ENCODE assay signal across 21 mouse cellular contexts in genomic region chr1:173322249-173322627, GRCm38 (mm10). TPM values are rescaled to one million over a fixed set of nuclear protein-coding genes. Genes with fewer than 3 reads are reported as not detected.
"Had no signal": no experiment of that assay in that cellular context is flagged by ENCODE, and none has a peak within 500 bp of the region (broad histone marks: within the 10 kb centered on the region; RNA-seq: fewer than 3 reads in every experiment).

No protein-coding gene starts in this region.

- DNase-seq: kidney, postnatal 14 days; left cerebral cortex, postnatal 4 days; lung, adult 18-20 months; lung, postnatal 36 days; thymus, adult 18-20 months; thymus, postnatal 14 days had no signal

RNA-seq across cellular contexts. Expression of gene Ackr1, which starts 11.3 kb away (rescaled TPM):
- total RNA-seq: megakaryocyte progenitor cell, adult 5-6 weeks had no signal

RNA-seq across cellular contexts. Expression of gene Mptx2, which starts 44.7 kb away (rescaled TPM):
- total RNA-seq: layer of hippocampus, adult 8-10 months; layer of hippocampus, postnatal 14 days; left cerebral cortex, adult 18-20 months; left cerebral cortex, postnatal 10 days; left cerebral cortex, postnatal 4 days; liver, adult 2 months; megakaryocyte progenitor cell, adult 5-6 weeks; midbrain, postnatal 0 days had no signal
- polyA plus RNA-seq: kidney, embryonic 15.5 days; limb, embryonic 13.5 days; liver, adult 2 months; liver, embryonic 14.5 days; lung, embryonic 16.5 days; midbrain, embryonic 13.5 days; midbrain, postnatal 0 days; neural tube, embryonic 11.5 days; stomach, postnatal 0 days had no signal

RNA-seq across cellular contexts. Expression of gene Cadm3, which starts 45.3 kb away (rescaled TPM):
- total RNA-seq: megakaryocyte progenitor cell, adult 5-6 weeks had no signal

RNA-seq across cellular contexts. Expression of gene Olfr418, which starts 56.4 kb away (rescaled TPM):
- total RNA-seq: layer of hippocampus, adult 8-10 months; layer of hippocampus, postnatal 14 days; left cerebral cortex, adult 18-20 months; left cerebral cortex, postnatal 10 days; left cerebral cortex, postnatal 4 days; liver, adult 2 months; megakaryocyte progenitor cell, adult 5-6 weeks; midbrain, postnatal 0 days had no signal
- polyA plus RNA-seq: kidney, embryonic 15.5 days; large intestine, adult 2 months; limb, embryonic 13.5 days; liver, adult 2 months; liver, embryonic 14.5 days; lung, embryonic 16.5 days; midbrain, embryonic 13.5 days; midbrain, postnatal 0 days; neural tube, embryonic 11.5 days; stomach, postnatal 0 days had no signal
